Mouse (Mus musculus) liver, postnatal 0 days (tissue): ENCODE data around the gene Olfr669.

Source experiments
- CTCF ChIP-seq: sonication (generic); IDR thresholded peaks from 2 replicates; pipeline ENCODE4 v1.5.1; 2016; ENCODE audit warnings: antibody characterized with exemption, low read depth
- EP300 ChIP-seq: IDR thresholded peaks from 2 replicates; pipeline ENCODE4 v1.6.1; 2016; ENCODE audit warnings: antibody characterized with exemption, low read depth, mild to moderate bottlenecking

DNA sequence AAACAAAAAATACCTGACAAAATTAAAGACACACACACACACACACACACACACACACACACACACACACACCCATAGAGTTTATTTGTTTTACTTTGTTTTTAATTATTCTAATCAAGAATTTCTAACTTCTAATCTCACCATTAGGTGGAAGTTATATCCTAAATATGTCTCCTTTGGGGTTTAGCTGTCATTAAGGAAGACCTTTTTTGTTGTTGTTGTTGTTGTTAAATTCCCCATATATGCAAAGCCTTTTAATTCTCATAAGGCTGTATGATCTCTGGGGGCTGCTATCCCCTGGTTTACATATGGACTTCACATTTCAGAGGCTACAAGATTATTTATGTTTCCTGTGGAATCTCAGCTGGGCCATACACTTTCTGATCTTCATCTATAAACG, at the start of gene Olfr669:
- TF ChIP-seq CTCF (no peak), EP300 (no peak)
